Mouse (Mus musculus): ENCODE data around the gene Plscr3. TPM values are rescaled to one million over a fixed set of nuclear protein-coding genes. Genes with fewer than 3 reads are reported as not detected.
A peak's percentile ranks its signal among the peaks of the same experiment; 100 is the strongest.
"Not testable (repeated sequence)": the region's sequence is repeated elsewhere in the genome, so short reads cannot be mapped to it uniquely, and the experiment has no call there.

Plscr3 gene
- polyA plus RNA-seq, 1 experiment from 2014 or later = 72.1 TPM

DNA sequence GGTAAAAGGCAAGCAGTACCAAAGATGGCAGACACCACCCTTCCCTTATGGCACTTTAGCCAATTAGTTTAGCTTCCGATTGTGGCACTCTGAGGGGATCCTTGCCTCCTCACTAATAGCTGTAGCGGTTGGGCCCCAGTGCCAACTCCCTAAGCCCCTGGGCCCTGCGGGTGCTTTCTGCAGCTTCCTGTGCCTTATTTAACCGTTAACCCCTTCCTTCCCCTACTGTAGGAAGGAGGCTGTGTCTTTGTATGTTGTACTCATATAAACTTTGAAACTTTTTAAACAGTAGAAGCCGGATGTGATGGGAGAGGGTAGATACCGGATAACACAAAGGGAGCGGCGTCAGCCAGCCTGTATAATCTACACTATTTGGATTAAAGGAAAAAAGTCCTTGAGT, 4.6 kb downstream of the Plscr3 start:
- ATAC-seq (replicated peaks; ENCODE audit: extremely low read depth, insufficient read depth, low FRiP score) = no peak
- H3K27ac ChIP-seq (ENCODE audit: low read length) = no peak overlapping the region
- H3K4me1 ChIP-seq (ENCODE audit: control insufficient read depth, insufficient read depth, low read length) = peaks cover 16% of the 10 kb centered on the region
- no peaks in the 10 kb centered on the region for H3K9me3 ChIP-seq (replicated peaks; ENCODE audit: control insufficient read depth, low read length)
- no peak overlapping the region for H3K4me2 ChIP-seq (ENCODE audit: low read depth, low read length)
- H3K27me3 ChIP-seq (ENCODE audit: control insufficient read depth, insufficient read depth, low read length) = no peaks in the 10 kb centered on the region
- WGBS = 72% methylated on average over 8 of the region's 8 CpGs
- no peak overlapping the region for H3K4me3 ChIP-seq (ENCODE audit: low read length)
- H3K9ac ChIP-seq (ENCODE audit: low read length) = no peak overlapping the region
- H3K36me3 ChIP-seq (ENCODE audit: control insufficient read depth, insufficient read depth) = peaks cover 30% of the 10 kb centered on the region

DNA sequence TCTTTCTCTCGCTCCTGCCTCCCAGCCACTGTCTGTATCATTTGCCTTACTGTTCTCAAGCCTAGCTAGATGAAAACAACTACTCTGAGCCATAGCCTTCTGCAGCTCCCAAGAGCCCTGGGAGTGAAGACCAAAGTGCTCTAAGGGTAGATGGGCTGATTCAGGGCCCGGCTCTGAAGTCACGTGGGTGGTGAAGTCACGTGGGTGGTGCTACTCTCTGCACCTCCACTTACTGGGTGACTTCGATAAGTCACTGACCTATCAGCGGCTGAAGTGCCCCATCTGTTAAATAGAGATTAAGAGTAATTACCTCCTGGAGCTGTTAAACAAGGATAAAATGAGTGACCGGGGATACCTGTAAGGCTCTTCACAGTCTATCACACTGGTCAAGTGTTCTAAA, 7.8 kb downstream of the Plscr3 start:
- no peak overlapping the region for H3K9ac ChIP-seq (ENCODE audit: low read length)
- no peak overlapping the region for H3K27ac ChIP-seq (ENCODE audit: low read length)
- H3K27me3 ChIP-seq (ENCODE audit: control insufficient read depth, insufficient read depth, low read length) = peaks cover 12% of the 10 kb centered on the region; the same call in 1 of the 2 replicates
- 33% methylated on average over 7 of the region's 7 CpGs for WGBS
- peaks cover 11% of the 10 kb centered on the region for H3K4me1 ChIP-seq (ENCODE audit: control insufficient read depth, insufficient read depth, low read length)
- no peak overlapping the region for H3K4me2 ChIP-seq (ENCODE audit: low read depth, low read length)
- no peak overlapping the region for H3K4me3 ChIP-seq (ENCODE audit: low read length)
- ATAC-seq (replicated peaks; ENCODE audit: extremely low read depth, insufficient read depth, low FRiP score) = no peak
- H3K36me3 ChIP-seq (ENCODE audit: control insufficient read depth, insufficient read depth) = peaks cover 25% of the 10 kb centered on the region
- no peaks in the 10 kb centered on the region for H3K9me3 ChIP-seq (replicated peaks; ENCODE audit: control insufficient read depth, low read length)

DNA sequence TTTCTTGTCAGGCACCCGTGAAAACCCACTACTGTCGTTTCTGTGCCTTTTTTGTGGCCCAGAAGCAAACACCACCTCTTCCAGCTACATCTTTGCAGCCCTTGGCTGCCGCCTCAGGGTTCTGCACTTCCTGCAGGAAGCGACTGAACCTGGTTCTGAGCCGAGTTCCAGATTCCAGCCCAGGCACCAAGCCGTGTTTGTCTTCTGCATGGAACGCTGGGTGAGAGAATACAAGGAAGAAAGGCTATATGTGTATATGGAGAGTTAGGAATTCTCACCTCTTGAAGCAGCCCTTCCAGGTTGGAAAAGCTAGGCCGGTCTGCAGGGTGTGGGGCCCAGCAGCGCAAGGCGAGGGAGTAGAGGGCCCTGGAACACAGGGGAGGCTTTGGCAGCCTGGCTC, 8.5 kb downstream of the Plscr3 start:
- peaks cover 20% of the 10 kb centered on the region for H3K36me3 ChIP-seq (ENCODE audit: control insufficient read depth, insufficient read depth)
- no peak overlapping the region for H3K4me3 ChIP-seq (ENCODE audit: low read length)
- peaks cover 8% of the 10 kb centered on the region for H3K4me1 ChIP-seq (ENCODE audit: control insufficient read depth, insufficient read depth, low read length)
- no peak overlapping the region for H3K27ac ChIP-seq (ENCODE audit: low read length)
- H3K27me3 ChIP-seq (ENCODE audit: control insufficient read depth, insufficient read depth, low read length) = peaks cover 12% of the 10 kb centered on the region; the same call in 1 of the 2 replicates
- no peak for ATAC-seq (replicated peaks; ENCODE audit: extremely low read depth, insufficient read depth, low FRiP score)
- no peaks in the 10 kb centered on the region for H3K9me3 ChIP-seq (replicated peaks; ENCODE audit: control insufficient read depth, low read length)
- WGBS = 80% methylated on average over 10 of the region's 10 CpGs
- no peak overlapping the region for H3K4me2 ChIP-seq (ENCODE audit: low read depth, low read length)
- H3K9ac ChIP-seq (ENCODE audit: low read length) = no peak overlapping the region

DNA sequence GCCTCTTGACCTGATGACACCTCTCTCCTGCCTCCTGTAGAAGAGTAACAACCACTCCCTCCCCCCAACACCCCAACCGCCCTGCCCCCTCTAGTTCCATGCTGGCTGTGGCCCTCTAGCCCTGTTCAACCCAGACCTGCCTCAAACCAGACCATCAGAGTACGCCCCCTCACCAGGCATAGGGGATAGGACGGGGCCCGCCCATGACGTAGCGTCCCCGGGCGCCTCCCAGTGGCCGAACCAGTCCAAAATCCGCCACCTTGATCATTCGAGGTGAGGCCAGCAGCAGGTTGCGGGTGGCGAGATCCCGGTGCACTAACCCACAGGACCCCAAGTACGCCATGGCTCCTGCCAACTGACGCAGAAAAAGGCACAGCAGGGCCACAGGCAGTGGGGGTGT, 9.2 kb downstream of the Plscr3 start:
- H3K4me2 ChIP-seq (ENCODE audit: low read depth, low read length) = no peak overlapping the region
- peaks cover 14% of the 10 kb centered on the region for H3K36me3 ChIP-seq (ENCODE audit: control insufficient read depth, insufficient read depth)
- peaks cover 8% of the 10 kb centered on the region for H3K4me1 ChIP-seq (ENCODE audit: control insufficient read depth, insufficient read depth, low read length)
- peaks cover 12% of the 10 kb centered on the region; the same call in 1 of the 2 replicates for H3K27me3 ChIP-seq (ENCODE audit: control insufficient read depth, insufficient read depth, low read length)
- 19% methylated on average over 16 of the region's 16 CpGs for WGBS
- no peak overlapping the region for H3K9ac ChIP-seq (ENCODE audit: low read length)
- H3K9me3 ChIP-seq (replicated peaks; ENCODE audit: control insufficient read depth, low read length) = no peaks in the 10 kb centered on the region
- no peak overlapping the region for H3K4me3 ChIP-seq (ENCODE audit: low read length)
- H3K27ac ChIP-seq (ENCODE audit: low read length) = no peak overlapping the region
- ATAC-seq (replicated peaks; ENCODE audit: extremely low read depth, insufficient read depth, low FRiP score) = 0 out of 2 replicates have a peak, but pooled peaks have one; percentile 44

DNA sequence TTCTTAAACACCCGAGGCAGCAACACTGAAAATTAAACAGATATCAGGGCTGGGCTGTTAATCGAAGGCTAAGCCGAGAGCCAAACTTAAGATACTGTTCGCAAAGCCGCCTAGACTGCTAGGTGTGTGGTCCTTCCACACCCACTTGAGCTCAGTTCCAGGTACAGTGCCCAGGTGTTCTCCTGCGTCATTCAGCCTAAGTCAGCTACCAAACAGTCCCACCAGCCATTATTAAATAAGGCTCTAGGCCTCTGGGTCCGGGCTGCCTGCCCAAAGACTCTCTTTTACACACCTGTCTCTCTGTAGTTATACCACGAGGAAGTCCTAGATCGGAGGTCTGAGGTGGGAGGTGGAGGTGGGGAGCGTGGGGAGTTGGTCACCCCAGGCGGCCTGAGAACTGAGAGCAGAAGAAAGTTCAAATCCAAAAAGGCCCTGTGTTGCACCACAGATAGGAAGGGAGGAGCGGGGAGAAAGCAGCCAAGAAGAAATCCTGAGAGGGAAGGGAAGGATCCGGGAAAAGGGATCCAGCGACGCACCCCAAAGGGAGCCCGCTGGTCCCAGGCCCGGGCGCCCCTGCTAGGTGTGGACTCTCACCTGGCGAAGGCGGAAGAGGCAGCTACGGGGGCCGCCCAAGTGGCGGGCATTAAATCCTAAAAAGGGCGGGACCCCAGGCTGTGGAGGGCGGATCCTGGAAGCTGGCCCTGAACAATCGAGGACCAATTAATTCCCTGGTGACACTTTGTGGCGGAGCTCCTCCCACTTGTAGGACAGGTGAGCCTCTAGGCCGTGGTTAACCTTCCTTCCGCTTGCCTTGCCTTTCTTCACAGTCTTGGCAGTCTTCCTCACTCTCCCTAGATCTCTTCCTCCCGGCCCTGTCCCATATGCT, 12.2 kb downstream of the Plscr3 start, which contains the start of gene Tnk1:
Gene Tnk1 (minus strand): TSS at position 618 of the 886 bp plus-strand sequence.
- H3K4me2 ChIP-seq (ENCODE audit: low read depth, low read length) = no peak within 1 kb of the TSS
- peaks cover 12% of the 10 kb centered on the region; the same call in 1 of the 2 replicates for H3K27me3 ChIP-seq (ENCODE audit: control insufficient read depth, insufficient read depth, low read length)
- H3K36me3 ChIP-seq (ENCODE audit: control insufficient read depth, insufficient read depth) = no peaks in the 10 kb centered on the region
- H3K4me1 ChIP-seq (ENCODE audit: control insufficient read depth, insufficient read depth, low read length) = peaks cover 3% of the 10 kb centered on the region
- H3K9me3 ChIP-seq (replicated peaks; ENCODE audit: control insufficient read depth, low read length) = no peaks in the 10 kb centered on the region
- 25% methylated on average over 30 of the region's 30 CpGs for WGBS
- no peak within 1 kb of the TSS for H3K27ac ChIP-seq (ENCODE audit: low read length)
- ATAC-seq (replicated peaks; ENCODE audit: extremely low read depth, insufficient read depth, low FRiP score) = no peak
- H3K4me3 ChIP-seq (ENCODE audit: low read length) = no peak within 1 kb of the TSS
- H3K9ac ChIP-seq (ENCODE audit: low read length) = no peak within 1 kb of the TSS

DNA sequence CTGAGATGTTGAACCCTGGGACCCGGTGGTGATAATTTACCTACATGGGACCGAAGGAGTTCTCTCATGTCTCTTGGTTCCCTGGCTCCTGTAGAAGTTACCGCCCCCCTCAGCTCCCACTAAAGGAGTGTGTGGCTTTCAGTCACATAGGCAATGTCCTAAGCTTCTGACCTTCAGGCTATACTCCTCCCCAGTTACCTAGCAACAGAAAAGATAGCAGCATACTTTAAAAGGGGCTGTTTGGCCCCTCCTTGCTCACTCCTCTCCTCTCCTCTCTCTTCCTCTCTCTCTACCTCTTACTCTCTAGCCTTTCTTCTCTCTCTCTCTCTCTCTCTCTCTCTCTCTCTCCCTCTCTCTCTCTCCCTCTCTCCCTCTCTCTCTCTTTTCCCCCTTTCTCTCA, 17.6 kb downstream of the Plscr3 start:
- ATAC-seq (replicated peaks; ENCODE audit: extremely low read depth, insufficient read depth, low FRiP score) = peak; percentile 52
- not testable (repeated sequence) for H3K27ac ChIP-seq (ENCODE audit: low read length); H3K36me3 ChIP-seq (ENCODE audit: control insufficient read depth, insufficient read depth); H3K4me1 ChIP-seq (ENCODE audit: control insufficient read depth, insufficient read depth, low read length); H3K9me3 ChIP-seq (replicated peaks; ENCODE audit: control insufficient read depth, low read length); H3K27me3 ChIP-seq (ENCODE audit: control insufficient read depth, insufficient read depth, low read length); H3K9ac ChIP-seq (ENCODE audit: low read length); H3K4me2 ChIP-seq (ENCODE audit: low read depth, low read length); H3K4me3 ChIP-seq (ENCODE audit: low read length)
- WGBS = 38% methylated on average over 3 of the region's 3 CpGs

DNA sequence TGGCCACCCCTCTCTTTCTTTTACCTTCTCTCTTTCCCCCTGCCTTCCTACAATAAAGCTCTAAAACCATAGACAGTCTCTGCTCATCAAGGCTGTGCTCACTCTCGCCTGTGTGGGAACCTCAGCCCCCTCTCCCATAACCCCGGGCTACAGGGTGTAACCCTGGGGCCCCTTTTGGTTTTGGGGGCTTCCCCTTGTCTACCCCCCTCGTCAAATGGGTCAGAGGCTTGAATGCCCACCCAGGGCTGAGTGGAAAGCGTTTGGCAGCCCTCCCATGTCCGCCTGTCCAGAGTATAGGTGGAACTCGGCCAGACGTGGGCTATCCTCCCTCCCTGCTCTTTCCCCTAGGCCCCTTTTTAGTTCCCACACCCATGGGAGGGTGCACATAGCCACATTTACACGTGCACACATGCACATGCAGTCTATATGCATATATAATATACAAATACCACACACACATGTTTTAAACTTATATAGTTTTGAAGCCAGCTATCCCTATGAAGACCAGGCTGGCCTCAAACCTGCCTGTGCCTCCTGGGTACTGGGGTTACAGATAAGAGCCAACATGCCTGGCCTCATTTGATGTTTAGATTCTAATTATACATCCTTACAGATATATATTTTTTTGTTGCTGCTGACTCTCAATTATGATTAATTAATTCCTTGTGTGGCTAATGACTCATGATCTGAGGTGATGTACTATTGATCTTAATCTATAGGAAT, 18.1 kb downstream of the Plscr3 start:
- 38% methylated on average over 8 of the region's 8 CpGs for WGBS
- ATAC-seq (replicated peaks; ENCODE audit: extremely low read depth, insufficient read depth, low FRiP score) = no peak
- no peak overlapping the region for H3K4me3 ChIP-seq (ENCODE audit: low read length)

DNA sequence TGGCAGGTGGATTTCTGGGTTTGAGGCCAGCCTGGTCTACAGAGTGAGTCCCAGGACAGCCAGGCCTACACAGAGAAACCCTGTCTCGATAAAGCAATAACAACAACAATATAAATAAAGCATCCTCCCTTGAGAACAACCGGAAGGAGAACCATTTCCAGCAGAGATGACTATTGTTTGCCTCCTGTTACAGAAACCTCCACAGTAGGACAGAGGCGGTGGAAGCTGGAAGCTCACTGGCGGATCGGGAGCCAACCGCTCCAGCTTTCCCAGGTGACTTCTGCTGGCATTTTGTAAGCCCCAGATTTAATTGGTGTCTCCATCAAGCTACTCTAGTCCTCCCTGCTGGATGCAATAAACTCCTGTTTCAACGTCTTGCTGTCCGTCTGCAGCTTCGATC, 19.4 kb downstream of the Plscr3 start:
- Histone ChIP-seq H3K27ac (ENCODE audit: low read length) (no peak overlapping the region), H3K4me2 (ENCODE audit: low read depth, low read length) (no peak overlapping the region), H3K4me3 (ENCODE audit: low read length) (no peak overlapping the region), H3K9ac (ENCODE audit: low read length) (no peak overlapping the region), H3K4me1 (ENCODE audit: control insufficient read depth, insufficient read depth, low read length) (peaks cover 3% of the 10 kb centered on the region), H3K9me3 (replicated peaks; ENCODE audit: control insufficient read depth, low read length) (no peaks in the 10 kb centered on the region), H3K36me3 (ENCODE audit: control insufficient read depth, insufficient read depth) (no peaks in the 10 kb centered on the region), H3K27me3 (ENCODE audit: control insufficient read depth, insufficient read depth, low read length) (no peaks in the 10 kb centered on the region)
- 79% methylated on average over 9 of the region's 9 CpGs for WGBS
- ATAC-seq (replicated peaks; ENCODE audit: extremely low read depth, insufficient read depth, low FRiP score) = no peak

More for the DNA sequence above, 18.1 kb downstream of the Plscr3 start:
- H3K9ac ChIP-seq (ENCODE audit: low read length) = no peak overlapping the region; the same call in 1 of the 2 replicates
- no peaks in the 10 kb centered on the region for H3K27me3 ChIP-seq (ENCODE audit: control insufficient read depth, insufficient read depth, low read length)
- H3K4me1 ChIP-seq (ENCODE audit: control insufficient read depth, insufficient read depth, low read length) = peaks cover 3% of the 10 kb centered on the region
- no peak overlapping the region for H3K4me2 ChIP-seq (ENCODE audit: low read depth, low read length)
- peak overlapping the region; percentile 35; the same call in 1 of the 2 replicates for H3K27ac ChIP-seq (ENCODE audit: low read length)
- no peaks in the 10 kb centered on the region for H3K36me3 ChIP-seq (ENCODE audit: control insufficient read depth, insufficient read depth)
- no peaks in the 10 kb centered on the region for H3K9me3 ChIP-seq (replicated peaks; ENCODE audit: control insufficient read depth, low read length)

DNA sequence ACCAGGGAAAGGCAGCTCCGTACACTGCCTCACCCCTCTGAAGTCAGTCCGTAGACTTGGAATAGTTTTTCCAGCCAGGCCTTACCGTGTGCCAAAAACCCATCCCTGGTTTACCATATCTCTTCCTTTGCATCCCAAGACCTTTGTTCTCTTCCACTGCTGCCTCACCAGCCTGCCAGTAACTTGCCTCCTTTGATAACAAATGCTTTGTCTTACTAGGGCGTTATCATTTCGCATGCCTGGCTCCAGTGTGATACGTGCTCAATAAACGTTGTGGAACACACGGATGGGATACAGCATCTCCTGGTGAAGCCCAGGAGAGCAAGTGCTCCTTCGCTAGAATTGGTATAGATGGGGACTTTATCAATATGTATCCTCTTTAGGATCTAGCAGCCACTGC, 21.2 kb downstream of the Plscr3 start:
- Histone ChIP-seq H3K4me3 (ENCODE audit: low read length) (no peak overlapping the region), H3K36me3 (ENCODE audit: control insufficient read depth, insufficient read depth) (no peaks in the 10 kb centered on the region), H3K9ac (ENCODE audit: low read length) (no peak overlapping the region), H3K27me3 (ENCODE audit: control insufficient read depth, insufficient read depth, low read length) (no peaks in the 10 kb centered on the region), H3K4me2 (ENCODE audit: low read depth, low read length) (no peak overlapping the region), H3K27ac (ENCODE audit: low read length) (no peak overlapping the region), H3K4me1 (ENCODE audit: control insufficient read depth, insufficient read depth, low read length) (peaks cover 3% of the 10 kb centered on the region), H3K9me3 (replicated peaks; ENCODE audit: control insufficient read depth, low read length) (no peaks in the 10 kb centered on the region)
- 45% methylated on average over 9 of the region's 9 CpGs for WGBS
- ATAC-seq (replicated peaks; ENCODE audit: extremely low read depth, insufficient read depth, low FRiP score) = no peak
